ENCODE assay signal across 14 mouse cellular contexts in genomic region chr4:76324928-76325327, GRCm38 (mm10).
DNase-seq lines count a peak whose midpoint lies in the region; ATAC-seq and TF ChIP-seq lines count a peak whose summit lies in the region.
"Had no signal": no experiment of that assay in that cellular context is flagged by ENCODE, and none has a peak within 500 bp of the region (broad histone marks: within the 10 kb centered on the region; RNA-seq: fewer than 3 reads in every experiment).

No protein-coding gene starts in this region.

- H3K4me3 ChIP-seq in layer of hippocampus, adult 2 months: no peak overlapping the region; the same call in 1 of the 2 replicates
- H3K4me3 ChIP-seq: erythroblast, embryonic 14.5 days; heart, embryonic 13.5 days had no signal

- no peak for DNase-seq in layer of hippocampus, adult 2 months (ENCODE audit: low spot score in 2 of 2)
- no peak for DNase-seq in layer of hippocampus, adult 8-10 months (ENCODE audit: low spot score in 2 of 2)
- peak; percentile 71 to 77 for DNase-seq in cerebellum, postnatal 10 days
- peak; percentile 46 for DNase-seq in lung, postnatal 10 days
- DNase-seq in c-Kit-positive CD71-positive TER-119-positive erythroid progenitor cells, embryonic 14.5 days (ENCODE audit: low spot score): no peak
- DNase-seq in gastrocnemius, postnatal 25 days: no peak
- no peak for DNase-seq in gastrocnemius, postnatal 14 days
- DNase-seq: adrenal gland, postnatal 36 days; kidney, postnatal 14 days; thymus, postnatal 25 days had no signal

- H3K27ac ChIP-seq in layer of hippocampus, adult 2 months: peak overlapping the region; percentile 61; the same call in 1 of the 2 replicates
- H3K27ac ChIP-seq: heart, embryonic 13.5 days; liver, embryonic 14.5 days had no signal

- intact Hi-C loops in gastrocnemius, postnatal 14 days (cut with DNase I; ENCODE audit: low total_unique reads): no loop called here

- ATAC-seq in cerebellum, adult (ENCODE audit: insufficient number of reproducible peaks, low FRiP score, low TSS enrichment): peak; percentile 28; the same call in 1 of the 2 replicates

- TF ChIP-seq CTCF in layer of hippocampus, adult 2 months (conservative IDR thresholded peaks at IDR 0.05): no peak

Comparison
In these comparisons a context has a peak if more than half of its experiments do, and no peak if none do; other contexts are left out.
1. DNase-seq: peak in cerebellum, postnatal 10 days (2 of 2) and lung, postnatal 10 days (single experiment); none in layer of hippocampus, adult 2 months (0 of 2), layer of hippocampus, adult 8-10 months (0 of 2), c-Kit-positive CD71-positive TER-119-positive erythroid progenitor cells, embryonic 14.5 days (single experiment), gastrocnemius, postnatal 25 days (single experiment) and gastrocnemius, postnatal 14 days (single experiment).